Mouse (Mus musculus) embryonic facial prominence, embryonic 12.5 days (tissue): Measurements from ENCODE around the gene Gabrb1. TPM values are rescaled to one million over a fixed set of nuclear protein-coding genes. Genes with fewer than 3 reads are reported as not detected.
"Not testable (repeated sequence)": the region's sequence is repeated elsewhere in the genome, so short reads cannot be mapped to it uniquely, and the experiment has no call there.

Source experiments
- ATAC-seq: fragments of 200-750 bp; cut with Nextera tagmentation; 2 replicates; pipeline ENCODE4 v1.8.0; 2017; ENCODE audit not compliant: insufficient number of reproducible peaks, insufficient read depth, low FRiP score, low TSS enrichment
- H3K27ac ChIP-seq: fragments of 300-500 bp; sonication (generic); 2 replicates; pipeline ENCODE4 v1.5.1; 2016; ENCODE audit warnings: mild to moderate bottlenecking
- H3K27me3 ChIP-seq: fragments of 300-500 bp; sonication (generic); 2 replicates; pipeline ENCODE4 v1.6.1; 2016; ENCODE audit warnings: mild to moderate bottlenecking, moderate library complexity
- H3K36me3 ChIP-seq: fragments of 300-500 bp; sonication (generic); 2 replicates; pipeline ENCODE4 v1.6.1; 2016; ENCODE audit warnings: mild to moderate bottlenecking
- H3K4me1 ChIP-seq: fragments of 300-500 bp; sonication (generic); 2 replicates; pipeline ENCODE4 v1.6.1; 2016
- H3K4me2 ChIP-seq: fragments of 300-500 bp; sonication (generic); replicated peaks from 2 replicates; pipeline ENCODE4 v1.6.1; 2016; ENCODE audit warnings: mild to moderate bottlenecking, moderate library complexity
- H3K4me3 ChIP-seq: fragments of 300-500 bp; sonication (generic); 2 replicates; pipeline ENCODE4 v1.5.1; 2016; ENCODE audit warnings: mild to moderate bottlenecking
- H3K9ac ChIP-seq: fragments of 300-500 bp; sonication (generic); 2 replicates; pipeline ENCODE4 v1.6.1; 2016; ENCODE audit warnings: mild to moderate bottlenecking, moderate library complexity
- H3K9me3 ChIP-seq: fragments of 300-500 bp; sonication (generic); 2 replicates; pipeline ENCODE4 v1.6.1; 2016; ENCODE audit warnings: mild to moderate bottlenecking, moderate library complexity
- WGBS: fragments of 180-500 bp; shearing (Covaris S2); methylation state at CpG from one replicate; pipeline ENCODE4 v1.1.7; 2016; 5-methylcytosine and 5-hydroxymethylcytosine counted together
- polyA plus RNA-seq: library from polyadenylated mRNA; unstranded; fragments of >200 nt; fragmentation: Nextera tagmentation; extraction: Ambion mirVana; gene quantifications from 2 replicates; pipeline ENCODE4 v1.2.1, GENCODE M21; 2016

The Gabrb1 gene
- polyA plus RNA-seq, 1 experiment from 2014 or later = 1.8 TPM

GRCm38 (mm10) chr5:72148679-72149078, 490.8 kb downstream of the Gabrb1 start:
- H3K27me3 ChIP-seq = no peaks in the 10 kb centered on the region
- H3K27ac ChIP-seq = no peak overlapping the region
- H3K9me3 ChIP-seq = no peaks in the 10 kb centered on the region
- WGBS = 38% methylated on average over 5 of the region's 5 CpGs
- no peak overlapping the region for H3K4me2 ChIP-seq
- 0 out of 2 replicates have a peak, but pooled peaks cover 6% of the 10 kb centered on the region for H3K4me1 ChIP-seq
- ATAC-seq = no peak
- no peaks in the 10 kb centered on the region for H3K36me3 ChIP-seq
- H3K9ac ChIP-seq = no peak overlapping the region
- H3K4me3 ChIP-seq = no peak overlapping the region

- WGBS = 91% methylated on average over 5 of the region's 5 CpGs
- H3K27me3 ChIP-seq = no peaks in the 10 kb centered on the region
- no peak overlapping the region for H3K9ac ChIP-seq
- H3K27ac ChIP-seq = no peak overlapping the region
- 0 out of 2 replicates have a peak, but pooled peaks cover 6% of the 10 kb centered on the region for H3K4me1 ChIP-seq
- no peak overlapping the region for H3K4me3 ChIP-seq
- no peak for ATAC-seq
- H3K36me3 ChIP-seq = 0 out of 2 replicates have a peak, but pooled peaks cover 7% of the 10 kb centered on the region
- no peaks in the 10 kb centered on the region for H3K9me3 ChIP-seq
- H3K4me2 ChIP-seq = no peak overlapping the region
Measured at GRCm38 (mm10) chr5:72150870-72151269, 493.0 kb downstream of the Gabrb1 start.

- H3K27me3 ChIP-seq, H3K4me1 ChIP-seq, H3K9ac ChIP-seq, H3K27ac ChIP-seq, ATAC-seq, H3K4me2 ChIP-seq, H3K9me3 ChIP-seq, H3K4me3 ChIP-seq: not testable (repeated sequence)
- peaks cover 40% of the 10 kb centered on the region for H3K36me3 ChIP-seq
- 72% methylated on average over 3 of the region's 3 CpGs for WGBS
Measured at GRCm38 (mm10) chr5:72155686-72156085, 497.8 kb downstream of the Gabrb1 start.

- Histone ChIP-seq H3K4me1 (no peaks in the 10 kb centered on the region), H3K9me3 (no peaks in the 10 kb centered on the region), H3K9ac (no peak overlapping the region), H3K4me2 (no peak overlapping the region), H3K27me3 (no peaks in the 10 kb centered on the region), H3K4me3 (no peak overlapping the region), H3K27ac (no peak overlapping the region), H3K36me3 (peaks cover 44% of the 10 kb centered on the region)
- WGBS = 95% methylated on average over 5 of the region's 5 CpGs
- no peak for ATAC-seq
Measured at GRCm38 (mm10) chr5:72156598-72156997, 498.7 kb downstream of the Gabrb1 start.

- no peak for ATAC-seq
- no peak overlapping the region for H3K27ac ChIP-seq
- H3K4me2 ChIP-seq = no peak overlapping the region
- H3K4me1 ChIP-seq = no peaks in the 10 kb centered on the region
- WGBS = 92% methylated on average over 12 of the region's 12 CpGs
- peaks cover 54% of the 10 kb centered on the region for H3K36me3 ChIP-seq
- H3K4me3 ChIP-seq = no peak overlapping the region
- no peaks in the 10 kb centered on the region for H3K27me3 ChIP-seq
- H3K9ac ChIP-seq = no peak overlapping the region
- no peaks in the 10 kb centered on the region for H3K9me3 ChIP-seq
Measured at GRCm38 (mm10) chr5:72158667-72159066, 500.8 kb downstream of the Gabrb1 start.

- Histone ChIP-seq H3K9ac (no peak overlapping the region), H3K27ac (no peak overlapping the region), H3K27me3 (no peaks in the 10 kb centered on the region), H3K4me2 (no peak overlapping the region), H3K4me1 (no peaks in the 10 kb centered on the region), H3K9me3 (no peaks in the 10 kb centered on the region), H3K4me3 (no peak overlapping the region), H3K36me3 (peaks cover 58% of the 10 kb centered on the region)
- WGBS = 78% methylated on average over 6 of the region's 6 CpGs
- ATAC-seq = no peak
Measured at GRCm38 (mm10) chr5:72159537-72159936, 501.6 kb downstream of the Gabrb1 start.

GRCm38 (mm10) chr5:72160781-72161485, 503.0 kb downstream of the Gabrb1 start:
- H3K27ac ChIP-seq = no peak overlapping the region
- H3K4me2 ChIP-seq = no peak overlapping the region
- H3K36me3 ChIP-seq = peaks cover 51% of the 10 kb centered on the region
- H3K9ac ChIP-seq = no peak overlapping the region
- no peak overlapping the region for H3K4me3 ChIP-seq
- WGBS = 90% methylated on average over 11 of the region's 11 CpGs
- ATAC-seq = no peak
- H3K27me3 ChIP-seq = no peaks in the 10 kb centered on the region
- no peaks in the 10 kb centered on the region for H3K4me1 ChIP-seq
- H3K9me3 ChIP-seq = no peaks in the 10 kb centered on the region

- no peak for ATAC-seq
- peaks cover 39% of the 10 kb centered on the region for H3K36me3 ChIP-seq
- WGBS = 86% methylated on average over 5 of the region's 5 CpGs
- H3K27ac ChIP-seq = no peak overlapping the region
- H3K4me1 ChIP-seq = peaks cover 9% of the 10 kb centered on the region
- H3K4me3 ChIP-seq = no peak overlapping the region
- no peaks in the 10 kb centered on the region for H3K27me3 ChIP-seq
- no peak overlapping the region for H3K4me2 ChIP-seq
- H3K9me3 ChIP-seq = no peaks in the 10 kb centered on the region
- H3K9ac ChIP-seq = no peak overlapping the region
Measured at GRCm38 (mm10) chr5:72162855-72163254, 504.9 kb downstream of the Gabrb1 start.

- Histone ChIP-seq H3K36me3 (peaks cover 28% of the 10 kb centered on the region), H3K9ac (no peak overlapping the region), H3K4me1 (peaks cover 9% of the 10 kb centered on the region), H3K9me3 (no peaks in the 10 kb centered on the region), H3K27ac (no peak overlapping the region), H3K27me3 (no peaks in the 10 kb centered on the region), H3K4me3 (no peak overlapping the region), H3K4me2 (no peak overlapping the region)
- ATAC-seq = no peak
- WGBS = 85% methylated on average over 7 of the region's 7 CpGs
Measured at GRCm38 (mm10) chr5:72164386-72164785, 506.5 kb downstream of the Gabrb1 start.

GRCm38 (mm10) chr5:72167594-72168284, 509.8 kb downstream of the Gabrb1 start, which contains the start of gene Commd8:
Gene Commd8, minus strand, starts transcription at chr5:72168189.
- Histone ChIP-seq H3K9ac (peak within 1 kb of the TSS; percentile 83), H3K9me3 (no peaks in the 10 kb centered on the region), H3K4me2 (peak within 1 kb of the TSS; percentile 78), H3K27me3 (no peaks in the 10 kb centered on the region), H3K36me3 (peaks cover 6% of the 10 kb centered on the region; the same call in 1 of the 2 replicates), H3K27ac (peak within 1 kb of the TSS; percentile 63; the same call in 1 of the 2 replicates), H3K4me1 (peaks cover 9% of the 10 kb centered on the region), H3K4me3 (peak within 1 kb of the TSS; percentile 80)
- under 1% methylated on average over 38 of the region's 38 CpGs for WGBS
- ATAC-seq = peak; percentile 91

- H3K27me3 ChIP-seq = no peaks in the 10 kb centered on the region
- peak overlapping the region; percentile 80 for H3K4me3 ChIP-seq
- peak overlapping the region; percentile 37 for H3K4me2 ChIP-seq
- H3K36me3 ChIP-seq = 0 out of 2 replicates have a peak, but pooled peaks cover 5% of the 10 kb centered on the region
- 0% methylated on average over 4 of the region's 4 CpGs for WGBS
- H3K4me1 ChIP-seq = peaks cover 9% of the 10 kb centered on the region
- peak; percentile 59; the same call in 1 of the 2 replicates for ATAC-seq
- H3K27ac ChIP-seq = peak overlapping the region; percentile 57; the same call in 1 of the 2 replicates
- no peaks in the 10 kb centered on the region for H3K9me3 ChIP-seq
- H3K9ac ChIP-seq = no peak overlapping the region
Measured at GRCm38 (mm10) chr5:72168285-72168621, 510.3 kb downstream of the Gabrb1 start.

- no peak overlapping the region for H3K4me3 ChIP-seq
- H3K36me3 ChIP-seq = no peaks in the 10 kb centered on the region
- no peak overlapping the region for H3K4me2 ChIP-seq
- H3K9me3 ChIP-seq = no peaks in the 10 kb centered on the region
- no peaks in the 10 kb centered on the region for H3K27me3 ChIP-seq
- no peak for ATAC-seq
- 74% methylated on average over 6 of the region's 6 CpGs for WGBS
- H3K9ac ChIP-seq = no peak overlapping the region
- H3K27ac ChIP-seq = no peak overlapping the region
- H3K4me1 ChIP-seq = peaks cover 9% of the 10 kb centered on the region
Measured at GRCm38 (mm10) chr5:72170067-72170466, 512.2 kb downstream of the Gabrb1 start.
